Mouse (Mus musculus): ENCODE data around the gene Cd9. TPM values are rescaled to one million over a fixed set of nuclear protein-coding genes. Genes with fewer than 3 reads are reported as not detected.

The Cd9 gene
- polyA plus RNA-seq, 1 experiment = 13.5 TPM

DNA sequence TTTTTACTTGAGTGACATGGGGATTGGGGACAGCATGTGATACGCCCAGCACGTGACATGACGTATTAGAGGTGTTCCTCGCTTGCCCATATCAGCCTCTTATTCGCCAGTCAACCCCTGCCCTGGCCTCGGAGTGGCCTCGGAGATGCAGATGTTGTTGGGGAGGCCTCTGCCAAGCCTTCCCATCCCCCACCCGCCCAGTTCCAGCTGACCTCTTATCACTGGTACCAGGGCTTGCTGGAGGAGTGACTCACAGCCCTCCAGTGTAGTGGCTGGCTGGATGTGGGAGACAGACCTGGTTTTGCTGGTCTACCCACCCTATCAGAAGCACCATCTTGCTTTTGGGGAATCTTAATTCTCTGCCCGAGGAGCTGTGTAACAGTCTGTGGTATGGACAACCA, 21.3 kb downstream of the Cd9 start:
- H3K4me1 ChIP-seq (ENCODE audit: control insufficient read depth, insufficient read depth, insufficient read length, low read length) = peaks cover 17% of the 10 kb centered on the region
- H3K4me3 ChIP-seq (ENCODE audit: insufficient read depth, low read depth, low read length) = no peak overlapping the region
- no peak overlapping the region for H3K27ac ChIP-seq (replicated peaks; ENCODE audit: low read depth, low read length)

DNA sequence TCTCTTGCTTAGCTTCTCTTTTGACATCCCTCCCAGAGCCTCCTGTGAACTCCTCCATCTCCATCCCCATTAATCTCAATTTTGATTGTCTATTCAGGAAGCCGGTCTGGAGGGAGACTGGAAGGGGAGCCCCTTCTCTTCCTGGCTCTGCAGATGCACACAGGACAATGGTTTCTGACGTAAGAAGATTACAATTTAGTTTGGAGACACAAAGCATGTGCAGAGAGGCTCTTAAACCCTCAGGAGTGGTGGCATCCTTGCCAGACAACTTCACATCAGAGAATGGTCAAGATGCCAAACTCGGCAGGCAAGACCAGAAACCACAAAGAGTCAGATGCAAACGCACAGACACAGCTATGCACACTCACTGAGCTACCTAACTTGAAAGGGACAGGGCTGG, 22.7 kb downstream of the Cd9 start:
- H3K4me3 ChIP-seq (ENCODE audit: insufficient read depth, low read depth, low read length) = no peak overlapping the region
- peaks cover 10% of the 10 kb centered on the region for H3K4me1 ChIP-seq (ENCODE audit: control insufficient read depth, insufficient read depth, insufficient read length, low read length)
- H3K27ac ChIP-seq (replicated peaks; ENCODE audit: low read depth, low read length) = no peak overlapping the region

DNA sequence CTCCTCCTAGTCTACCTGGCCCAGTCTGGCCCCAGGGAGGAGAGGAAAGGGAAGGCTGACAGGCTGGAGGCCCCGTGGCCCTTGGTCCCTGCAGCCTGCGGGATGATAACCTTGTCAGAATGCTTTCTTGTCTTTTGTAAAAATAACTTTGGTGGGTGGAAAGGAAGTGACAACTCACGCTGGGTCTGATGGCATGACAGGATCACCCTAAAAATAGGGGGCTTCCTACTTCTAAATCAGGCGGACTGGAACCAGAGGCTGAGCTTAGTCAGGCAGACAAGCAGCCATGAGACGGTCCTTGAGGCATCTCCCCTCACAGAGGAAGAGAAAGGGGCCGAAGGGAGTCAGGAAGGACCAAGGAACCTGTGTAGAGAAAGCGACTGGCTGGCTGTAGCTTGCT, 23.3 kb downstream of the Cd9 start:
- Histone ChIP-seq H3K27ac (replicated peaks; ENCODE audit: low read depth, low read length) (no peak overlapping the region), H3K4me1 (ENCODE audit: control insufficient read depth, insufficient read depth, insufficient read length, low read length) (peaks cover 10% of the 10 kb centered on the region)

DNA sequence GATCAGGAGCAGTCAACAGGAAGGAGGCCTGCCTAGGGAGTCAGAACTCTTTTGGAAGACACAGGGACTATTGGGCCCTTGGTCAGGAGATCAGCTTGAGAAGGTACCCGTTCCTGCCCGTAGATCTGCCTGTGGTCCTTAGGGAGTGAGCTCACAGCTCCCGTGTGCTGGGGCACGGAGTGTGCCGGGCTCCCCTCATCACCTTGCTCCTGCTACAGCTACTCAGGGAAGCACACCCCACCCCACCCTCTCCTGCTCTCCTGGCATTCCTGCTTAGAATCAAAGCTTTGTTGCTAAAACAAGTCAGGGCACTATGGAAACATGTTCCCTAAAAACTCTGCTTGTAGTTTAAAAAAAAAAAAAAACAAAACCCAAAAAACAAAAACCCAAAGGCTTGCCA, 24.0 kb downstream of the Cd9 start:
- peaks cover 10% of the 10 kb centered on the region for H3K4me1 ChIP-seq (ENCODE audit: control insufficient read depth, insufficient read depth, insufficient read length, low read length)
- H3K27ac ChIP-seq (replicated peaks; ENCODE audit: low read depth, low read length) = no peak overlapping the region
- H3K4me3 ChIP-seq (ENCODE audit: insufficient read depth, low read depth, low read length) = no peak overlapping the region

More for the DNA sequence above, 23.3 kb downstream of the Cd9 start:
- H3K4me3 ChIP-seq (ENCODE audit: insufficient read depth, low read depth, low read length) = no peak overlapping the region

DNA sequence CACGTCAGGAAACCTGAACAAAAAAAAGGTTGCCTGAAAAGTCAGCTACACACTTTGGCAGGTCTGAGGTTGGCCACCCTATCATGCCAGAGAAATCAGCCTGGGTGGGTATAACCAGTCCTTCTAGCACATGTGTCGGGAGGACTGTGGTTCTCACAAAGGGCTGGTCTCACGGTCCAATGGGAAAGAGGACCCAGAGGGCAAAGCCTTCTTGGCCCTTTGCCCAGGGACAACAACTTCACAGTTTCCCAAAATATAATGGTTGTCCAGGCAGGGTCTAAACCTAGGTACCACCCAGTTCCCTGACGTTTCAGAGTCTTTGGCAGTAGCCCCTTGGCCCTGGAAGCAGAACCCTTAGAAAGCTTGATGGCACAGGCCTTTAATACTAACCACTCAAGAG, 25.4 kb downstream of the Cd9 start:
- Histone ChIP-seq H3K27ac (replicated peaks; ENCODE audit: low read depth, low read length) (no peak overlapping the region), H3K4me3 (ENCODE audit: insufficient read depth, low read depth, low read length) (no peak overlapping the region), H3K4me1 (ENCODE audit: control insufficient read depth, insufficient read depth, insufficient read length, low read length) (peaks cover 6% of the 10 kb centered on the region)

DNA sequence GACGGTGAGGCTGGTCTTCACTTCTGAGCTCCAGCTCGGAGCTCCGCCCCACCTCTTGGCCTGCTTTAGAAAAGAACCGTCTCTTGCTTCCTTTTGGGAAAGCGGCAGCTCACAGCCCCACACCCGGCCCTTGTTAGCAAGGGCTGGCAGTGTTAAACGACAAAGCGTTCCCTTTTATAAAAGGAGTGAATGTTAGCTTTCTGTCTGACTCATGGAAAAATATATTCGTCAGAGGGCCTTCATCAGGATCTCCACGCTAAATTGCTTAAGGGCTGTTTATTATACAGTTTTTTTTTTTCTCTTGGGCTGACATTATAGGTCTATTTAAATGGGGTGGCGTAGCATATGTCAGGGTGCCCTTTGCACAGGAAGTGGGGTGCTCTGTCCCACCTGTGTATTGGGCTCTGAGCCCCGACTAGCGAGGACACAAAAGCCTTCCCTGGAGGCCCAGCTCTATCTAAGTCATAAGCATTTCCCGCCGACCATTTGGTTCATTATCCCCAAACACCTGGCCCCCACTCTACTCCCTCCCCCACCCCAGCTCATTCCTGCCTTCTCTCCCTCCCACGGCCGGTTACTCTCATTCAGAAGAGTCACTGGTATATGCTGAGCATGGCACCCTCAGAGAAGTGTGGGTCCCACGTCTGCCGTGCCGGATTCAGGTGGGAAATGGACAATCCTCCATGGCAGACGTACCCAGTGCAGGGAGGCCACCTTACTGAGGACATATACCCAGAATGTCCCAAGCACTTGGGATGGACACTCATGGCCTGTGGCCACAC, 26.2 kb downstream of the Cd9 start:
- Histone ChIP-seq H3K4me1 (ENCODE audit: control insufficient read depth, insufficient read depth, insufficient read length, low read length) (peaks cover 6% of the 10 kb centered on the region), H3K27ac (replicated peaks; ENCODE audit: low read depth, low read length) (no peak overlapping the region), H3K4me3 (ENCODE audit: insufficient read depth, low read depth, low read length) (no peak overlapping the region)

DNA sequence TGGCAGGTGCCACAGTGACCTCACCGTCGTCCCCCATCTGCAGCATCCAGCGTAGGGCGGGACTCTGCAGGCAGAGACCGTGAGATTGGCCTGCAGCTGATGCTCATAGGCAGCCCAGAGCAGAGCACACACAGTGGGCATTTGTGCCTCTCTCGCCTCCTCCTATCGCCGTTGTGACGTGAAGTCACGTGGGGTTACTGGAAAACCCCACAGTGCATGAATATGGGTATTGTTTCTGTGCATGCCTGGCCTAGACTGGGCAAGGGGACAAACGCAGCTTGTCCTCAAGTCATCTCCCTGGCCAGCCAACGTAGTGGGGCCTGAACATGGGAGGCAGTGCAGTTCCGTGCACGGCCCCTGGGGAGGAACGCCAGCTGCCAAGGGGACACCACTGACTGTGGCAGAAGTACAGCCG, 27.3 kb downstream of the Cd9 start:
- Histone ChIP-seq H3K4me3 (ENCODE audit: insufficient read depth, low read depth, low read length) (no peak overlapping the region), H3K27ac (replicated peaks; ENCODE audit: low read depth, low read length) (no peak overlapping the region), H3K4me1 (ENCODE audit: control insufficient read depth, insufficient read depth, insufficient read length, low read length) (peaks cover 5% of the 10 kb centered on the region)

DNA sequence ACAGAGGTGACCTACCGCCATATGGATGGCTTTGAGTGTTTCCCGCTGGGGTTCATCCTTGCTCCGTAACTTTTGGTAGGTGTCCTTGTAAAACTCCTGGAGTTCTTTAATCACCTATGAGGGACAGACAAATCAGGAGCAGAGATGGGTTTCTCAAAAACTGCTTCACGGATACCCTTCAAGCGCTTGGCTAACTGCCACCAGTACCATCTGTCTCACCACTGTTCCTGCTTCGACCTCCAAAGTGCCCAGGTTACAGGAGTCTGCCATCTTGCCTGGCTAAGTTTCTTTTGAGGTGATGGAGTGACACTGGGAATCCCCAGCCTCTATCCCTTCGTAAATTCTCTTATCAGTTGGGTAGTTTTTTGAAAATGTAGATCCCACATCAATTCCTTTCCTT, 32.3 kb downstream of the Cd9 start:
- Histone ChIP-seq H3K4me3 (ENCODE audit: insufficient read depth, low read depth, low read length) (no peak overlapping the region), H3K27ac (replicated peaks; ENCODE audit: low read depth, low read length) (no peak overlapping the region), H3K4me1 (ENCODE audit: control insufficient read depth, insufficient read depth, insufficient read length, low read length) (0 out of 2 replicates have a peak, but pooled peaks cover under 1% of the 10 kb centered on the region)

DNA sequence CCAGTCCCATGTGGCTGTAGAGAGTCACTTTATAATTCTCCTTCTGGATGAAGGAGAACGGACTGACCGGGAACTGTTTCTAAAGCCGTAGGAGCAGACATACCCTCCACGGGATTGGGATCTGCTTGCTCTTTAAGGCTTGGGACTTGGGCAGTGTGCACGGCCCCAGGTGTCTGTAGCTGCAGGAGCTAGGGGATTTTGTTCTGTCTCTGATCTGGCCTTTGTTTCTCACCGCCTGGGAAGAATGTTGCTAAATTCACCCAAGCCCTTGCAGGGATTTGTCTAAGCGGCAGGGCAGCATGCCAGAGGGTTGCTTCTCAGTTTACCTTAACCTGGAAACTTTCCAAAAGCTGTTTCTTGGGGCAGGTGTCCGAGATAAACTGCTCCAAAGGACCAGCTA, 32.8 kb downstream of the Cd9 start:
- H3K4me3 ChIP-seq (ENCODE audit: insufficient read depth, low read depth, low read length) = no peak overlapping the region
- H3K27ac ChIP-seq (replicated peaks; ENCODE audit: low read depth, low read length) = no peak overlapping the region
- no peaks in the 10 kb centered on the region for H3K4me1 ChIP-seq (ENCODE audit: control insufficient read depth, insufficient read depth, insufficient read length, low read length)

DNA sequence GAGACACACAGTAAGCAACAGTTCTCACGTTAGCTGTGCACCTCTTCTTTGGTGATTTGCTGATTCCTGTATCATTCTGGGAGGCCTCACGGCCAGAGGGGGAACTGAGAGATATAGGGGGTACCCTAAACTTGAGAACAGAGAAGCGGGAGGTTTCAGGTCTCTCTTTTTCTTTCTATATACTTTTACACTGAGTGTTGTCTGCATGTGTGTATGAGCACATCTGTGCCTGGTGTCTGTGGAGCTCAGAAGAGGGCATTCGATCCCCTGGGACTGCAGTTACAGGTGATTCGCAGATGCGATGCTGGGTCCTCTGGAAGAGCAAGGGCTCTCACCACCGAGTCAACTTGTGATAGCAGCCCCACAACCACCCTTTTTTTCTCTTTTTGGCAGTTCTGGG, 33.3 kb downstream of the Cd9 start:
- Histone ChIP-seq H3K4me1 (ENCODE audit: control insufficient read depth, insufficient read depth, insufficient read length, low read length) (no peaks in the 10 kb centered on the region), H3K4me3 (ENCODE audit: insufficient read depth, low read depth, low read length) (no peak overlapping the region), H3K27ac (replicated peaks; ENCODE audit: low read depth, low read length) (no peak overlapping the region)

DNA sequence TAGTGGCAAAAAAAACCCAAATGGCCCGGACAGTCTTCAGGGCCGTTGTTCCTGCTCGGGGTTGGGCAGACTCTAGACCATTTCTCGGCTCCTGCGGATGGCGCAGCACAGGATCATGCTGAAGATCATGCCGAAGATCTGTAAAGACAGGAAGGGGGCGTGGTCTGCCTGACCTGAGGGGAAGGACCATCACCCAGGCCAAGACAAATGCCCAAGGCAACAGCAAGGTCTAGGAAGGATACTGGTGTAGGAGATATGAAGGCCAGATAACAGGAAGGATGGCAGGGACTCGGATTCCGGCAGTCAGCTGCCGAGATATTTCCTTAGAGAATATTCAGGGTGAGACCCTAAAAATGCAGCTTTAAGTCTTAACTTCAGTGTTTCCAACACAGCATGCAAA, 34.0 kb downstream of the Cd9 start:
- Histone ChIP-seq H3K4me1 (ENCODE audit: control insufficient read depth, insufficient read depth, insufficient read length, low read length) (no peaks in the 10 kb centered on the region), H3K27ac (replicated peaks; ENCODE audit: low read depth, low read length) (no peak overlapping the region), H3K4me3 (ENCODE audit: insufficient read depth, low read depth, low read length) (no peak overlapping the region)

DNA sequence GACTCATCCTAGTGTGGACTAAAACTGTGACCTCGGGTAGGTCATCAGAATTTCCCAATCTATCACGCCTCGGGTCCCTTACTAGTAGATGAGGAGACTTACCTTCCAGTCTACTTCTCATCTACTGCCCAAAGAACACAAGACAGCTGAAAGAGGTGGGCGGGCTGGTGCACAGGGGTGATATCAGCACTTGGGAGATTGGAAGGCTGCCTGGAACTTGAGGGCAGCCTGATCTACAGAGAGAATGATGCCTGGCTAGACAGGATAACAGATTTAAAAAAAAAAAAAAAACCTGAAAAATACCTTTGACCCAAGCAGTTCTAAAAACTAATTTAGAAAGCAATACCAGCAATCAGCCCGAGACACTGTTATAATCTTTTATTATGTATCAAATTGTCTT, 34.7 kb downstream of the Cd9 start:
- no peaks in the 10 kb centered on the region for H3K4me1 ChIP-seq (ENCODE audit: control insufficient read depth, insufficient read depth, insufficient read length, low read length)
- no peak overlapping the region for H3K27ac ChIP-seq (replicated peaks; ENCODE audit: low read depth, low read length)
- no peak overlapping the region for H3K4me3 ChIP-seq (ENCODE audit: insufficient read depth, low read depth, low read length)

DNA sequence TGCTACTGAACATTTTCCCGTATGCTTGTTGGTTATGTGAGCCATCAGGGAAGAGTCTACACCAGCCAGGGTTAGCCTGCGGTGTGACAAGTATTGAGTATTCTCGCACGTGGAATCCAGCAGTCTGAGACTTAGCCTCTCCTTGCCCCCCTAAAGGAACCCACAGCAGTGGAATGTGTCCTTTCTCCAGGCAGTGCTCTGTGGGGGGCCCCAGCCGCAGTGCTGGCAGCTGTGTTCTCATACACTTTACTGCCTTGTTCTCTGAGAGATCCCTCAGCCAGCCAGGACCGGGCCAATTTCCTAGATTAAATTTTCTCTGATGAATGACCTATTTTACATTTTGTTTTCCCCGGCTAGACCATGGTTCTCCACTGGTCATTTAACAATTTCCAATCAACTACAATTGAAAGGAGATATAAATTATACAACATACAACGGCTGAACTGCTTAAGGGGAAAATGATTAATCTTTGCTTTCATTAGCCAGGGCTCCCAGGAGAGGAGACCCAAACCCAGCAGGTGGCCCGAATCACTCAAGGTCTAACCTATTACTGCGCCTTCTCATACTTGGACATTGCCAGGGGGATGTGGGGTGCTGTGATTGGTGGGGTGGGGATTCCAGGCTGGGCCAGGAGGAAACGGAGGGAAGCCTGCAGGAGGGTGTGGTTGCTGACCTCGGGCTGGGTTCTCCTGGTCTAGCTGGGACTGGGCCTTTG, 38.6 kb downstream of the Cd9 start:
- Histone ChIP-seq H3K27ac (replicated peaks; ENCODE audit: low read depth, low read length) (no peak overlapping the region), H3K4me1 (ENCODE audit: control insufficient read depth, insufficient read depth, insufficient read length, low read length) (no peaks in the 10 kb centered on the region), H3K4me3 (ENCODE audit: insufficient read depth, low read depth, low read length) (no peak overlapping the region)

DNA sequence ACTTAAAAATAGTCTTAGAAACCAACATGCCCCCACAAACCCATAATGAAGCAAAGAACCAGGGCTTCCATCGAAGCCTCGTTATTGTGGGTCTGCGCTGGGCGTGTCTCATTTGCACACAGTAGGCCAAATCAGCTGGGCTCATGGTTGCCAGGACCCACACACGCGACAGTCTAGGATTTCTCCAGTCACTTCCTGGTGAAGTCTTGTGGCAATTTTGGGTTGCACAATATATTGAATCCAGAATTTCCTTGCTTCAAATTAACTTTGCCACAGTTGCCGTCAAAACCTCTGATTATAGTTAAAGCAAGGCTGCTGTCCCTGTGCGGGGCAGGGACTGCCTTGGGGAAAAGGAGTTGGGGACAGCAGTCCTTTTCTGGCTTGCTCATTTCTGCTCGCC, 39.9 kb downstream of the Cd9 start:
- H3K4me3 ChIP-seq (ENCODE audit: insufficient read depth, low read depth, low read length) = no peak overlapping the region

DNA sequence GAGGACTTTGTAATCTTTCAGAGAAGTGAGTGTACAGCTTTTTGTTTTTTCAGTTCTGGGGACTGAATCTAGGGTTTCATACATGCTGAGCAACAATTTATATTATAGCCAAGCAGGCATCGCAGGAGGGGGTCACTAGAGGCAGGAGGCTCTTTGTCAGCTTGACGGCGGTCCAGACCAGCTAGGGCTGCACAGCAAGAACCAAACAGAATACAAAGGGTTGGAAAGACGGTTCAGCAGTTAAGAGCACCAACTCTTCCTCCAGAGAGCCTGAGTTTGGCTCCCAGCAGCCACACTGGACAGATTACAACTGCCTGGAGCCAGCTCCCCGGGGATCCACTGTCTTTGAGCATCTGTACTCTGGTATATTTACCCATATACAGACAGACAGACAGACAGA, 40.3 kb downstream of the Cd9 start:
- H3K27ac ChIP-seq (replicated peaks; ENCODE audit: low read depth, low read length) = no peak overlapping the region
- no peaks in the 10 kb centered on the region for H3K4me1 ChIP-seq (ENCODE audit: control insufficient read depth, insufficient read depth, insufficient read length, low read length)
- no peak overlapping the region for H3K4me3 ChIP-seq (ENCODE audit: insufficient read depth, low read depth, low read length)

More for the DNA sequence above, 39.9 kb downstream of the Cd9 start:
- no peak overlapping the region for H3K27ac ChIP-seq (replicated peaks; ENCODE audit: low read depth, low read length)
- no peaks in the 10 kb centered on the region for H3K4me1 ChIP-seq (ENCODE audit: control insufficient read depth, insufficient read depth, insufficient read length, low read length)

DNA sequence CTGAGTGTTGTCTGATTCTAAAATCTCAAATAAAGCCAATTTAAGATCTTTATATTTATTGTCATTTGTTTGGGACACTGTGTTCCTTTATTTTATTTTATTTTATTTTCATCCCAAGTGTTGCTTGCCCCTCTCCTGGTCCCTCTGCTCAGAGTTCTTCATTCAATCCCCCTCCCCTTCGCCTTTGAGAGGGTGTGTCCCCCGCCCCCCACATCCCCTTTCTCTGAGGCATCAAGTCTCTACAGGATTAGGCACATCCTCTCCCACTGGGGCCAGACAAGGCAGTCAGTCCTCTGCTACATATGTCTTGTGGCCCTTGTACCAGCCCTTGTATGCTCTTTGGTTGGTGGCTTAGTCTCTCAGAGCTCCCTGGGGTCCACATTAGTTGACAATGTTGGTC, 46.9 kb downstream of the Cd9 start:
- H3K4me3 ChIP-seq (ENCODE audit: insufficient read depth, low read depth, low read length) = no peak overlapping the region
- H3K27ac ChIP-seq (replicated peaks; ENCODE audit: low read depth, low read length) = no peak overlapping the region
- no peaks in the 10 kb centered on the region for H3K4me1 ChIP-seq (ENCODE audit: control insufficient read depth, insufficient read depth, insufficient read length, low read length)

All from brown adipose tissue, adult 24 weeks (tissue).